Mouse (Mus musculus): ENCODE data around the gene Gm47283.
"Not testable (repeated sequence)": the region's sequence is repeated elsewhere in the genome, so short reads cannot be mapped to it uniquely, and the experiment has no call there.

GRCm38 (mm10) chrY:90735181-90735895, 49.2 kb upstream of the Gm47283 start:
- TF ChIP-seq POLR2A (IDR thresholded peaks at IDR 0.05; ENCODE audit: borderline replicate concordance, extremely low read depth, insufficient read depth, insufficient read length, poor library complexity, severe bottlenecking); CTCF (IDR thresholded peaks at IDR 0.05; ENCODE audit: borderline replicate concordance, extremely low read depth, insufficient read depth, insufficient read length): not testable (repeated sequence)
